Mouse (Mus musculus): ENCODE results near the gene Gipc2. TPM values are rescaled to one million over a fixed set of nuclear protein-coding genes. Genes with fewer than 3 reads are reported as not detected.

The Gipc2 gene
- polyA plus RNA-seq, 1 experiment, result 19.9 TPM

GRCm38 (mm10) chr3:152114222-152114621 lies 51.8 kb downstream of the Gipc2 start:
- no peaks in the 10 kb centered on the region for H3K9me3 ChIP-seq (replicated peaks; ENCODE audit: control insufficient read depth, insufficient read depth, low read length, poor library complexity, severe bottlenecking)
- no peak for TF ChIP-seq CTCF (IDR thresholded peaks at IDR 0.05; ENCODE audit: low read depth, low read length)
- no peak for TF ChIP-seq POLR2A (IDR thresholded peaks at IDR 0.05; ENCODE audit: insufficient read depth, low read length)
- no peak for TF ChIP-seq EP300 (IDR thresholded peaks at IDR 0.05; ENCODE audit: insufficient read depth, low read depth, low read length)
- no peak overlapping the region for H3K27ac ChIP-seq (ENCODE audit: insufficient read depth, low read length)
- no peaks in the 10 kb centered on the region for H3K27me3 ChIP-seq (ENCODE audit: control insufficient read depth, insufficient read depth, low read length, poor library complexity, severe bottlenecking)
- peaks cover 2% of the 10 kb centered on the region for H3K4me1 ChIP-seq (ENCODE audit: control insufficient read depth, insufficient read depth, low read length)
- H3K4me3 ChIP-seq (ENCODE audit: low read depth, low read length), result no peak overlapping the region
- H3K9ac ChIP-seq (ENCODE audit: low read depth, poor library complexity, severe bottlenecking), result no peak overlapping the region
- H3K36me3 ChIP-seq (ENCODE audit: control insufficient read depth, insufficient read depth, low read length, poor library complexity, severe bottlenecking), result no peaks in the 10 kb centered on the region

GRCm38 (mm10) chr3:152113496-152113895 lies 52.5 kb downstream of the Gipc2 start:
- peaks cover 2% of the 10 kb centered on the region for H3K4me1 ChIP-seq (ENCODE audit: control insufficient read depth, insufficient read depth, low read length)
- H3K9ac ChIP-seq (ENCODE audit: low read depth, poor library complexity, severe bottlenecking), result no peak overlapping the region
- no peaks in the 10 kb centered on the region for H3K9me3 ChIP-seq (replicated peaks; ENCODE audit: control insufficient read depth, insufficient read depth, low read length, poor library complexity, severe bottlenecking)
- H3K27me3 ChIP-seq (ENCODE audit: control insufficient read depth, insufficient read depth, low read length, poor library complexity, severe bottlenecking), result no peaks in the 10 kb centered on the region
- no peak overlapping the region for H3K4me3 ChIP-seq (ENCODE audit: low read depth, low read length)
- no peaks in the 10 kb centered on the region for H3K36me3 ChIP-seq (ENCODE audit: control insufficient read depth, insufficient read depth, low read length, poor library complexity, severe bottlenecking)
- H3K27ac ChIP-seq (ENCODE audit: insufficient read depth, low read length), result no peak overlapping the region
- TF ChIP-seq EP300 (IDR thresholded peaks at IDR 0.05; ENCODE audit: insufficient read depth, low read depth, low read length), result no peak
- TF ChIP-seq CTCF (IDR thresholded peaks at IDR 0.05; ENCODE audit: low read depth, low read length), result no peak
- no peak for TF ChIP-seq POLR2A (IDR thresholded peaks at IDR 0.05; ENCODE audit: insufficient read depth, low read length)

- Histone ChIP-seq H3K36me3 (ENCODE audit: control insufficient read depth, insufficient read depth, low read length, poor library complexity, severe bottlenecking) (no peaks in the 10 kb centered on the region), H3K4me3 (ENCODE audit: low read depth, low read length) (no peak overlapping the region), H3K9me3 (replicated peaks; ENCODE audit: control insufficient read depth, insufficient read depth, low read length, poor library complexity, severe bottlenecking) (no peaks in the 10 kb centered on the region), H3K27ac (ENCODE audit: insufficient read depth, low read length) (no peak overlapping the region), H3K9ac (ENCODE audit: low read depth, poor library complexity, severe bottlenecking) (no peak overlapping the region), H3K27me3 (ENCODE audit: control insufficient read depth, insufficient read depth, low read length, poor library complexity, severe bottlenecking) (no peaks in the 10 kb centered on the region), H3K4me1 (ENCODE audit: control insufficient read depth, insufficient read depth, low read length) (peaks cover 2% of the 10 kb centered on the region)
- TF ChIP-seq POLR2A (IDR thresholded peaks at IDR 0.05; ENCODE audit: insufficient read depth, low read length), result no peak
These were observed 53.4 kb downstream of the Gipc2 start for GRCm38 (mm10) chr3:152112664-152113063.

GRCm38 (mm10) chr3:152111482-152111881 lies 54.5 kb downstream of the Gipc2 start:
- Histone ChIP-seq H3K4me3 (ENCODE audit: low read depth, low read length) (no peak overlapping the region), H3K27ac (ENCODE audit: insufficient read depth, low read length) (0 out of 2 replicates have a peak overlapping the region, but pooled peaks have one; percentile 5), H3K9me3 (replicated peaks; ENCODE audit: control insufficient read depth, insufficient read depth, low read length, poor library complexity, severe bottlenecking) (no peaks in the 10 kb centered on the region), H3K36me3 (ENCODE audit: control insufficient read depth, insufficient read depth, low read length, poor library complexity, severe bottlenecking) (no peaks in the 10 kb centered on the region), H3K4me1 (ENCODE audit: control insufficient read depth, insufficient read depth, low read length) (peaks cover 2% of the 10 kb centered on the region), H3K9ac (ENCODE audit: low read depth, poor library complexity, severe bottlenecking) (no peak overlapping the region), H3K27me3 (ENCODE audit: control insufficient read depth, insufficient read depth, low read length, poor library complexity, severe bottlenecking) (no peaks in the 10 kb centered on the region)
- TF ChIP-seq EP300 (IDR thresholded peaks at IDR 0.05; ENCODE audit: insufficient read depth, low read depth, low read length), result no peak
- TF ChIP-seq CTCF (IDR thresholded peaks at IDR 0.05; ENCODE audit: low read depth, low read length), result no peak
- TF ChIP-seq POLR2A (IDR thresholded peaks at IDR 0.05; ENCODE audit: insufficient read depth, low read length), result no peak

- H3K9ac ChIP-seq (ENCODE audit: low read depth, poor library complexity, severe bottlenecking), result no peak overlapping the region
- H3K4me3 ChIP-seq (ENCODE audit: low read depth, low read length), result peak overlapping the region; percentile 10
- H3K27ac ChIP-seq (ENCODE audit: insufficient read depth, low read length), result 0 out of 2 replicates have a peak overlapping the region, but pooled peaks have one; percentile 5
- no peaks in the 10 kb centered on the region for H3K9me3 ChIP-seq (replicated peaks; ENCODE audit: control insufficient read depth, insufficient read depth, low read length, poor library complexity, severe bottlenecking)
- H3K27me3 ChIP-seq (ENCODE audit: control insufficient read depth, insufficient read depth, low read length, poor library complexity, severe bottlenecking), result no peaks in the 10 kb centered on the region
- no peak for TF ChIP-seq EP300 (IDR thresholded peaks at IDR 0.05; ENCODE audit: insufficient read depth, low read depth, low read length)
- peak; percentile 70 for TF ChIP-seq CTCF (IDR thresholded peaks at IDR 0.05; ENCODE audit: low read depth, low read length)
- TF ChIP-seq POLR2A (IDR thresholded peaks at IDR 0.05; ENCODE audit: insufficient read depth, low read length), result no peak
- H3K4me1 ChIP-seq (ENCODE audit: control insufficient read depth, insufficient read depth, low read length), result peaks cover 1% of the 10 kb centered on the region
- no peaks in the 10 kb centered on the region for H3K36me3 ChIP-seq (ENCODE audit: control insufficient read depth, insufficient read depth, low read length, poor library complexity, severe bottlenecking)
These were observed 54.9 kb downstream of the Gipc2 start for GRCm38 (mm10) chr3:152111081-152111480.

- no peaks in the 10 kb centered on the region for H3K4me1 ChIP-seq (ENCODE audit: control insufficient read depth, insufficient read depth, low read length)
- H3K27me3 ChIP-seq (ENCODE audit: control insufficient read depth, insufficient read depth, low read length, poor library complexity, severe bottlenecking), result no peaks in the 10 kb centered on the region
- no peak overlapping the region for H3K27ac ChIP-seq (ENCODE audit: insufficient read depth, low read length)
- no peaks in the 10 kb centered on the region for H3K9me3 ChIP-seq (replicated peaks; ENCODE audit: control insufficient read depth, insufficient read depth, low read length, poor library complexity, severe bottlenecking)
- H3K9ac ChIP-seq (ENCODE audit: low read depth, poor library complexity, severe bottlenecking), result no peak overlapping the region
- no peak overlapping the region for H3K4me3 ChIP-seq (ENCODE audit: low read depth, low read length)
- TF ChIP-seq POLR2A (IDR thresholded peaks at IDR 0.05; ENCODE audit: insufficient read depth, low read length) (no peak), EP300 (IDR thresholded peaks at IDR 0.05; ENCODE audit: insufficient read depth, low read depth, low read length) (no peak), CTCF (IDR thresholded peaks at IDR 0.05; ENCODE audit: low read depth, low read length) (no peak)
- no peaks in the 10 kb centered on the region for H3K36me3 ChIP-seq (ENCODE audit: control insufficient read depth, insufficient read depth, low read length, poor library complexity, severe bottlenecking)
These were observed 56.8 kb downstream of the Gipc2 start for GRCm38 (mm10) chr3:152109260-152109587.
